Mouse (Mus musculus): ENCODE measurements around the gene Trpv2.

GRCm38 (mm10) chr11:62549782-62550181 is 24.5 kb upstream of the Trpv2 start:
- TF ChIP-seq ZNF384 (IDR thresholded peaks at IDR 0.05; ENCODE audit: low read depth, low read length) (peak; percentile 80), MAFK (IDR thresholded peaks at IDR 0.05; ENCODE audit: borderline replicate concordance, low read depth, low read length) (no peak), MAX (IDR thresholded peaks at IDR 0.05; ENCODE audit: low read length) (no peak), MEF2A (IDR thresholded peaks at IDR 0.05; ENCODE audit: extremely low read depth, insufficient replicate concordance, low read depth, low read length, poor library complexity, severe bottlenecking) (no peak), ZC3H11A (IDR thresholded peaks at IDR 0.05; ENCODE audit: low read depth, low read length) (no peak), POLR2A (IDR thresholded peaks at IDR 0.05; ENCODE audit: control insufficient read depth in 1 of 2, insufficient read depth in 1 of 2, low read depth in 1 of 2, low read length in 2 of 2, poor library complexity in 1 of 2) (no peak), ZMIZ1 (IDR thresholded peaks at IDR 0.05; ENCODE audit: low read depth, low read length) (no peak; the same call in 1 of the 2 replicates), USF2 (IDR thresholded peaks at IDR 0.05; ENCODE audit: borderline replicate concordance in 1 of 2, insufficient read depth in 1 of 2, low read depth in 1 of 2, low read length in 2 of 2) (no peak)

Measured in MEL (cell line).